Mouse (Mus musculus) CH12.LX (cell line): ENCODE data around the gene Phkg2. TPM values are rescaled to one million over a fixed set of nuclear protein-coding genes. Genes with fewer than 3 reads are reported as not detected.
A peak's percentile ranks its signal among the peaks of the same experiment; 100 is the strongest.

Experiments used
- DNase-seq: peaks from one replicate; pipeline ENCODE4 v3.0.0-alpha.2; 2013; ENCODE audit errors: extremely low read depth
- H3K27ac ChIP-seq: 2 replicates; pipeline ENCODE4 v1.5.1; 2012; ENCODE audit warnings: low read depth, mild to moderate bottlenecking, control low read depth, moderate library complexity; ENCODE audit not compliant: insufficient read depth
- H3K27me3 ChIP-seq: replicated peaks from 2 replicates; pipeline ENCODE3; 2012; ENCODE audit warnings: inconsistent platforms
- H3K36me3 ChIP-seq, 2 experiments: replicated peaks in 1 of 2; 2 replicates each; pipeline versions ENCODE3 to v1.6.1; 2012; ENCODE audit warnings: inconsistent platforms in 1 of 2, low read length in 1 of 2, mild to moderate bottlenecking in 1 of 2, mixed read lengths in 1 of 2, moderate library complexity in 1 of 2; ENCODE audit not compliant: control insufficient read depth in 1 of 2, insufficient read depth in 1 of 2
- H3K4me1 ChIP-seq, 2 experiments: 2 replicates each; pipeline ENCODE4 v1.6.1; 2012; ENCODE audit warnings: inconsistent platforms in 1 of 2, moderate library complexity in 1 of 2; ENCODE audit not compliant: insufficient read depth in 2 of 2, control insufficient read depth in 1 of 2
- H3K4me2 ChIP-seq: 2 replicates; pipeline ENCODE4 v1.6.1; 2012; ENCODE audit warnings: low read depth, mild to moderate bottlenecking, control low read depth; ENCODE audit not compliant: poor library complexity, insufficient read depth, severe bottlenecking
- H3K4me3 ChIP-seq, 3 experiments: fragments of 150-350 bp in 1 of 3; sonication (generic) in 1 of 3; replicated peaks in 1 of 3; 2 replicates each; pipeline versions ENCODE3 to v1.5.1; 2011 to 2012; ENCODE audit warnings: low read depth in 2 of 3, low read length in 2 of 3, mild to moderate bottlenecking in 2 of 3, moderate library complexity in 2 of 3, control low read depth in 1 of 3, improper control_type of control experiment in 1 of 3, inconsistent platforms in 1 of 3, mixed read lengths in 1 of 3; ENCODE audit not compliant: poor library complexity in 1 of 3
- H3K79me2 ChIP-seq: replicated peaks from 2 replicates; pipeline ENCODE4 v1.6.1; 2012; ENCODE audit warnings: mild to moderate bottlenecking, moderate library complexity; ENCODE audit not compliant: control insufficient read depth, poor library complexity, insufficient read depth, severe bottlenecking; ENCODE audit errors: extremely low read depth
- H3K9ac ChIP-seq: 2 replicates; pipeline ENCODE4 v1.6.1; 2012; ENCODE audit warnings: low read depth, mild to moderate bottlenecking, control low read depth, moderate library complexity; ENCODE audit not compliant: insufficient read depth
- H3K9me3 ChIP-seq: replicated peaks from 2 replicates; pipeline ENCODE3; 2012; ENCODE audit warnings: low read length, inconsistent platforms, mixed read lengths
- BHLHE40 ChIP-seq: IDR thresholded peaks from 2 replicates; pipeline ENCODE4 v1.6.1; 2011; ENCODE audit warnings: mild to moderate bottlenecking, low read depth, low read length, improper control_type of control experiment
- CHD2 ChIP-seq: IDR thresholded peaks from 2 replicates; pipeline ENCODE4 v1.6.1; 2011; ENCODE audit warnings: low read length, improper control_type of control experiment
- ELF1 ChIP-seq: IDR thresholded peaks from 2 replicates; pipeline ENCODE4 v1.6.1; 2014; ENCODE audit warnings: low read depth, mild to moderate bottlenecking, inconsistent platforms, low read length, improper control_type of control experiment
- ETS1 ChIP-seq: conservative IDR thresholded peaks from 2 replicates; pipeline ENCODE4 v1.6.1; 2012; ENCODE audit warnings: low read depth, mild to moderate bottlenecking, inconsistent platforms, low read length, improper control_type of control experiment, moderate library complexity
- GABPA ChIP-seq: IDR thresholded peaks from 2 replicates; pipeline ENCODE4 v1.6.1; 2012; ENCODE audit warnings: low read depth, low read length, improper control_type of control experiment, inconsistent platforms; ENCODE audit not compliant: insufficient replicate concordance
- IRF4 ChIP-seq: IDR thresholded peaks from 2 replicates; pipeline ENCODE4 v1.6.1; 2014; ENCODE audit warnings: low read depth, mild to moderate bottlenecking, inconsistent platforms, low read length, improper control_type of control experiment
- JUND ChIP-seq: conservative IDR thresholded peaks from 2 replicates; pipeline ENCODE4 v1.6.1; 2011; ENCODE audit warnings: low read depth, low read length, improper control_type of control experiment
- KAT2A ChIP-seq: IDR thresholded peaks from 2 replicates; pipeline ENCODE4 v1.6.1; 2012; ENCODE audit warnings: low read length, improper control_type of control experiment, inconsistent platforms; ENCODE audit not compliant: insufficient replicate concordance
- MAFK ChIP-seq: IDR thresholded peaks from 2 replicates; pipeline ENCODE4 v1.6.1; 2011; ENCODE audit warnings: low read length, improper control_type of control experiment; ENCODE audit not compliant: insufficient replicate concordance
- MYC ChIP-seq: IDR thresholded peaks from 2 replicates; pipeline ENCODE4 v1.6.1; 2011; ENCODE audit warnings: low read depth, mild to moderate bottlenecking, improper control_type of control experiment, low read length
- NELFE ChIP-seq: IDR thresholded peaks from 2 replicates; pipeline ENCODE4 v1.6.1; 2011; ENCODE audit warnings: low read depth, low read length, improper control_type of control experiment
- PAX5 ChIP-seq: IDR thresholded peaks from 2 replicates; pipeline ENCODE4 v1.6.1; 2012; ENCODE audit warnings: low read length, inconsistent platforms, mixed read lengths
- SMC3 ChIP-seq: IDR thresholded peaks from 2 replicates; pipeline ENCODE4 v1.6.1; 2011; ENCODE audit warnings: low read depth, low read length, improper control_type of control experiment
- TBP ChIP-seq: conservative IDR thresholded peaks from 2 replicates; pipeline ENCODE4 v1.6.1; 2011; ENCODE audit warnings: low read depth, low read length, improper control_type of control experiment
- UBTF ChIP-seq: IDR thresholded peaks from 2 replicates; pipeline ENCODE4 v1.6.1; 2012; ENCODE audit warnings: low read depth, mild to moderate bottlenecking, inconsistent platforms, low read length, improper control_type of control experiment, moderate library complexity
- USF1 ChIP-seq: IDR thresholded peaks from 2 replicates; pipeline ENCODE4 v1.6.1; 2014; ENCODE audit warnings: low read depth, mild to moderate bottlenecking, inconsistent platforms, low read length, improper control_type of control experiment
- USF2 ChIP-seq: conservative IDR thresholded peaks from 2 replicates; pipeline ENCODE4 v1.6.1; 2011; ENCODE audit warnings: low read depth, low read length, improper control_type of control experiment
- dilution Hi-C: fragments of 300-500 bp; cut with MboI; formaldehyde crosslinking; loops from 2 replicates; pipeline ENCODE4 v1.14.3; 2020; ENCODE audit warnings: low sequenced_read_pairs; ENCODE audit not compliant: extremely low pct_unique_long_range_greater_than_20kb, extremely low pct_ligation_motif_present
- in situ Hi-C: fragments of 300-500 bp; cut with MboI; formaldehyde crosslinking; loops from 3 replicates; pipeline ENCODE4 v1.14.3; 2019; ENCODE audit warnings: low sequenced_read_pairs, low pct_ligation_motif_present, low pct_unique_long_range_greater_than_20kb, mixed read lengths
- polyA plus RNA-seq: library from polyadenylated mRNA; unstranded; fragments of >175 nt; gene quantifications from 2 replicates; pipeline ENCODE4 v1.2.1, GENCODE M21; 2012; ENCODE audit warnings: low read depth; ENCODE audit not compliant: insufficient read length
- total RNA-seq, 2 experiments: library from RNA; depleted of rRNA; stranded (reverse); fragments of 300-350 nt in 1 of 2; fragments of >200 nt in 1 of 2; gene quantifications; 2 replicates each; pipeline ENCODE4 v1.2.3; 2012 to 2014

Phkg2 gene
- total and polyA plus RNA-seq, 3 experiments = 23.3 to 65.0 (median 34.7) TPM

- in situ Hi-C loops = no loop called here
- no peak overlapping the region for H3K27ac ChIP-seq
- H3K36me3 ChIP-seq = peaks cover 60 to 76% of the 10 kb centered on the region in 2 experiments
- H3K79me2 ChIP-seq = no peaks in the 10 kb centered on the region
- dilution Hi-C loops = no loop called here
- H3K4me1 ChIP-seq = peaks cover 5 to 36% of the 10 kb centered on the region in 2 experiments; a peak in 3 of 4 replicates
- no peaks in the 10 kb centered on the region for H3K9me3 ChIP-seq
- TF ChIP-seq MYC (no peak), ELF1 (no peak), CHD2 (no peak), BHLHE40 (no peak), JUND (no peak), NELFE (no peak), GABPA (no peak), SMC3 (no peak), UBTF (no peak), ETS1 (no peak), IRF4 (no peak), TBP (no peak)
- no peak overlapping the region for H3K4me3 ChIP-seq
- H3K4me2 ChIP-seq = no peak overlapping the region
- no peak for DNase-seq
- no peaks in the 10 kb centered on the region for H3K27me3 ChIP-seq
- H3K9ac ChIP-seq = no peak overlapping the region
Measured at GRCm38 (mm10) chr7:127602903-127603302, 29.8 kb downstream of the Phkg2 start.

- no peaks in the 10 kb centered on the region for H3K79me2 ChIP-seq
- no peak overlapping the region for H3K9ac ChIP-seq
- no peak overlapping the region for H3K4me2 ChIP-seq
- no peaks in the 10 kb centered on the region for H3K9me3 ChIP-seq
- H3K4me3 ChIP-seq = no peak overlapping the region
- TF ChIP-seq MAFK (no peak), PAX5 (no peak), USF1 (no peak), KAT2A (no peak), GABPA (no peak), USF2 (no peak), JUND (no peak)
- peaks cover 5 to 32% of the 10 kb centered on the region in 2 experiments; a peak in 3 of 4 replicates for H3K4me1 ChIP-seq
- dilution Hi-C loops = no loop called here
- in situ Hi-C loops = no loop called here
- peaks cover 50 to 63% of the 10 kb centered on the region in 2 experiments for H3K36me3 ChIP-seq
- H3K27me3 ChIP-seq = peaks cover 2% of the 10 kb centered on the region
- H3K27ac ChIP-seq = 0 out of 2 replicates have a peak overlapping the region, but pooled peaks have one; percentile 2
- no peak for DNase-seq
Measured at GRCm38 (mm10) chr7:127604256-127604655, 31.1 kb downstream of the Phkg2 start.
